Mouse (Mus musculus): ENCODE results near the gene Tsc22d4.
"Not testable (repeated sequence)": the region's sequence is repeated elsewhere in the genome, so short reads cannot be mapped to it uniquely, and the experiment has no call there.

The Tsc22d4 gene

DNA sequence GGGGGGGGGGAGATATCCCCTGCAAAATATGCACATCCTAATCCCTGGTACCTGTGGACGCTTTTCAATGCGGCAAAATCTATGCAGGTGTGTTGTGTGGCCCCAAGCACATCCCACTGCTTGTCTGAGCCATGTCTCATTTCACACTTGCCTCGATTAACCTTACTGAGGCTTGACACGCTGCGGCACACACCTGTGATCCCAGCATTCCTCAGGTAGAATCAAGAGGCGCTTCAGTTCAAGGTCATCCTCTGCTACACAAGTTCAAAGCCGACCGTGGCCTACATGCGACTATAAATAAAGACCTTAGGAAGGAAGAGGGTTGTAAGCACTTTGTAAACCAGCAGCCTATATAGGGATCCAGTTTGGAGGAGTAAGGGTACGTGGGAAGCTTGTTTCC, 3.5 kb upstream of the Tsc22d4 start:
- DNase-seq: no peak

DNA sequence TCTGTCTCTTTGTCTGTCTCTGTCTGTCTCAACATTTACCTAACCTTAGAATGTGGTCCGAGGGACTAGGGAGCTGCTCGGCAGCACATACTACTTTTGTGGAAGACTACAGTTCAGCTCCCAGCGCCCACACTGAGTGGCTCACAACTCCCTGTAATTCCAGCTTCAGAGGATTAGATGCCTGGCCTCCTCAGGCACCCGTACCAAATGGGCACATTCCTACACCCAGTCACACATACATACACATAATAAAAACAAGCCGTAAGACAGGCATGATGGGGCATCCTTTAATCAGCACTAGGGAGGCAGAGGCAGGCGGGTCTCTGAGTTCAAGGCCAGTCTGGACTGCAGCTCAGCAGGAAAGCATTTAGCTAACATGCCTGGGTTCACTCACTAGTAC, 2.7 kb upstream of the Tsc22d4 start:
- no peak for DNase-seq

DNA sequence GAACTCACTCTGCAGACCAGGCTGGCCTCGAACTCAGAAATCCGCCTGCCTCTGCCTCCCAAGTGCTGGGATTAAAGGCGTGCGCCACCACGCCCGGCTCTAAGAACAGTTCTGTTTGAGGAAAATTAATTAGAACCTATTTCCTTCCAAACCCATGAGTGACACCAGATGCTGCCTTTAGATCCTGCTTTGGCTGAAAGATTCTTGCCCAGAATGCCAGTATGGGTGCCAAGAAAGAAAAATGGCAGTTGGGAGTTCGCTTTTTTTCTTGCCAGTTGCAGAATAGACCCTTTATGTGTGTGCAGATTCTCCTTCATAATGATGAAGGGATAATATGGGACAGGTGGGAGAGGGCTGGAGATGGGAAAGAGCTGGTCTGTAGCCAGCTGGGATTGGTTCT, 1.3 kb upstream of the Tsc22d4 start:
- no peak for DNase-seq

DNA sequence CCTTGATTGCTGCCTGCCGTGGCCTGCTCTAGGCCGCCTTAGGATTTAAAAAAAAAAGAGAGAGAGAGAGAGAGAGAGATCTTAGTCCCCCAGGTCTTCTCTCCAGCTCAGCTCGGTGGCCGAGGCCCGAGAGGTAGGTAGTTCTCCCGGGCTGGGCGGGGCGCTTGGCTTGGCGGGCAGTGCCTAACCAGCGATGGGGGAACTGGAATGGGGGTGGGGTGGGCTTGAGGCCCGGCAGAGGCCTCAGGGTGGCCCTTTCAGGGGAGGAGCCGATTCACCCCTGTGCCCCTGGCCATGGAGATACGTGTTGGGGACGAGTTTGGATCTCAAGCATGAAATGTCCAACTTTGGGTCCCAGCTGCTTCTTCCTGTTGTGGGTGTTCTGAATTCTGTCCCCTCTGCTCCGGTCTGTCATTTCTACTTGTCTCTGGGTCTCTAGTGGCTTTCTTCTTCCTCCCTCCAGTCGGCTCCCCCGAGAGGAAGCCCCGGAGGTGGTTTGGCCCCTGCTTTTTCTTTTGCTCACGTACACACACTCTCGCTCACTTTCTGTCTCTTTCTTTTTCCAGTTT, 836 bp downstream of the Tsc22d4 start:
- DNase-seq: peak; percentile 62 to 77

DNA sequence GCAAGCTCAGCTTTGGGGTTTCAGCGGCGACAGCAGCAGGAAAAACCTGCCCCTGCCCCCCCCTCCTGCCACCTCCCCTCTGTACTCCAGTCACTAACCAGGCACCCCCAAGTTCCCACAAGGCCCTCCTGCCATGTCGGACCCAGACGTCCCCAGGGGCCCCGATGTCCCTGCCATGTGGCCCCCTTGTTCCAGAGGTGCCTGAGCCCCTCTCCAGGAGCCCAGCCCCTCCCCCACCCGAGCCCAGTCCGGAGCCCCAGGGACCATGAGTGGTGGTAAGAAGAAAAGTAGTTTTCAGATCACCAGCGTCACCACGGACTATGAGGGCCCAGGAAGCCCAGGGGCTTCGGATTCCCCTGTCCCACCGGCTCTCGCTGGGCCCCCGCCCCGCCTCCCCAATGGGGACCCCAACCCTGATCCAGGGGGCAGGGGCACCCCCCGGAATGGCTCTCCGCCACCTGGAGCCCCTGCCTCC, 1.4 kb downstream of the Tsc22d4 start:
- DNase-seq: peak; percentile 66 to 72

DNA sequence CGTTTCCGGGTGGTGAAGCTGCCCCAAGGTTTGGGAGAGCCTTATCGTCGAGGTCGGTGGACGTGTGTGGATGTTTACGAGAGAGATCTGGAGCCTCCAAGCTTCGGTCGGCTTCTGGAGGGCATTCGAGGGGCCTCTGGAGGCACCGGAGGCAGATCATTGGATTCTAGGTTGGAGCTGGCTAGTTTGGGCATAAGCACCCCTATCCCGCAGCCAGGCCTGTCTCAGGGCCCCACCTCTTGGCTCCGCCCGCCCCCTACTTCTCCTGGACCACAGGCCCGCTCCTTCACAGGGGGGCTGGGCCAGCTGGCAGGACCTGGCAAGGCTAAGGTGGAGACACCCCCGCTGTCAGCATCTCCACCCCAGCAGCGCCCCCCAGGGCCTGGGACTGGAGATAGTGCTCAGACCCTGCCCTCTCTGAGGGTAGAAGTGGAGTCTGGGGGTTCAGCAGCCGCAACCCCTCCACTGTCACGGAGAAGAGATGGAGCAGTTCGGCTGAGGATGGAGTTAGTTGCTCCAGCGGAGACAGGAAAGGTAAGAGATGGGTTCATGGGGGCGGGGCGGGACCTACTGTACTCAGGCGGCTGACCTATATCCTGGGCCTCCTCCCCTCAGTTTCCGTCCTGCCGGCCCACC, 1.9 kb downstream of the Tsc22d4 start:
- DNase-seq: peak; percentile 87 to 90

DNA sequence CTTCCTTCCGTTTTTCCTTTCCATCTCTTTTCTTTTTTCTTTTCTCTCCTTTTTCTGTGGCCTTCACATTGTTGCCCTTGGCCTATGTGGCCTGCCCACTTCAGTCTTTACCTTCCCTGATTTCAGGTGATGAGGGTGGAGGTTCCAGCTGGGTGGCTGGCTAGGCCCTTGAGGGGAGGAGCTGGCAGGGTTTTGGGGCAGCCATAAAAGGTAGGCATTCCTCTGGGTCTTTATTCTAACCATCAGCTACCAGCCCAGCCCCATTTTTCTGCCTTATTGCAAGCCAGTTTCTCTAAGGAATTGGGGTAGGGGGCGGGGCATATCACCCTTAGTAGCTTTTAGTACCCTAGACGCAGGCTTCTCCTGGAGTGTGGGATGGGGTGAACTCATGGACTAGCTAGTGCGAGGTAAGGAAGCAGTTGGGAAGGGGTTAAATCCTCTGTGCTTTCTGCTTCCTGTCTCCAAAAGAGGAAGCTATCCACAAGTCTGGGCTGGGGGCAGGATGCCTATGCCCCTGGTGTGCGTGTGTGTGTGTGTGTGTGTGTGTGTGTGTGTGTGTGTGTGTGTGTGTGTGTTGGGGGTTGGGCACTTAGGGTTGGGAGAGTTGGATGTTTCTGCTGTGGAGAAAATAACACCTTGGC, 2.7 kb downstream of the Tsc22d4 start:
- peak; percentile 54 to 59 for DNase-seq

DNA sequence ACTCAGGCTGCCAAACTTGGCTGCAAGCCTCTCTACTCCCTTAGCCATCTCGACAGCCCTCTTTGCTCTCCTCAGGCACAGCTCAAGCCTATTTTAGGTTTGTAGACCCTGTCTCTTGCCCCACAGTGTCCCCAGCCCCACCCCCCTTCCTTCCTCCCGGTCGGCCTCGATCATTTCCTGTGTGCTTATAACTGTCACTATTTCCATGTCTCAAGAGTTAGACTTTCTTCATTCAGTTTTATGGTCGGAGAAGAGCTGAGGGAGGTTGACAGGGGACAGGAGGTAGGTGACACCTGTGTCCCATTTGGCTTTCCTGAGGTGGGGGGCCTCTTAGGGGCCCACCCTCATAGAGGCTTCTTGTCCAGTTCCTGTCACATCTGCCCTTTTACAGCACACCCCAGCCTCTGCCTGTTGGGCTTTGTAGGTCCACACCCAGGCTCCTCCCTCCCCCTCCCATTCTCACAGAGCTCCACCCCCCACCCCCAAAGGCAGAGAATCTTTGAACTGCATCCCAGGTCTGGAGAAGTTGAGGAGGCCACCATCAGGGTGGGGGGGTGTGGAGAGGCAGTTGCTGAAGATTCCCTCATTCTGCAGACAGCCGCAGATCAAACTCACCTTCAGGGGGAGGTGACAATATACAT, 3.8 kb downstream of the Tsc22d4 start:
- DNase-seq: peak; percentile 67 to 75

DNA sequence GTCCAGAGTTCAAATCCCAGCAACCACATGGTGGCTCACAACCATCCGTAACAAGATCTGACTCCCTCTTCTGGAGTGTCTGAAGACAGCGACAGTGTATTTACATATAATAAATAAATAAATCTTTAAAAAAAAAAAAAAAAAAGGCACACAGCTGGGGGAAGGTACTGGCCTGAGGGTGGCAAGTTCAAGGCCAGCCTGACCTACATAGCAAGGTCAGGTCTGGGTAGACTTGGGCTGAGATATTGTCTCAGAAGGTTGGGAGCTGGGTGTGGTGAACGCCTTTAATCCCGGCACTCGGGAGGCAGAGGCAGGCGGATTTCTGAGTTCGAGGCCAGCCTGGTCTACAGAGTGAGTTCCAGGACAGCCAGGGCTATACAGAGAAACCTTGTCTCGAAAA, 4.7 kb downstream of the Tsc22d4 start:
- not testable (repeated sequence) for DNase-seq

DNA sequence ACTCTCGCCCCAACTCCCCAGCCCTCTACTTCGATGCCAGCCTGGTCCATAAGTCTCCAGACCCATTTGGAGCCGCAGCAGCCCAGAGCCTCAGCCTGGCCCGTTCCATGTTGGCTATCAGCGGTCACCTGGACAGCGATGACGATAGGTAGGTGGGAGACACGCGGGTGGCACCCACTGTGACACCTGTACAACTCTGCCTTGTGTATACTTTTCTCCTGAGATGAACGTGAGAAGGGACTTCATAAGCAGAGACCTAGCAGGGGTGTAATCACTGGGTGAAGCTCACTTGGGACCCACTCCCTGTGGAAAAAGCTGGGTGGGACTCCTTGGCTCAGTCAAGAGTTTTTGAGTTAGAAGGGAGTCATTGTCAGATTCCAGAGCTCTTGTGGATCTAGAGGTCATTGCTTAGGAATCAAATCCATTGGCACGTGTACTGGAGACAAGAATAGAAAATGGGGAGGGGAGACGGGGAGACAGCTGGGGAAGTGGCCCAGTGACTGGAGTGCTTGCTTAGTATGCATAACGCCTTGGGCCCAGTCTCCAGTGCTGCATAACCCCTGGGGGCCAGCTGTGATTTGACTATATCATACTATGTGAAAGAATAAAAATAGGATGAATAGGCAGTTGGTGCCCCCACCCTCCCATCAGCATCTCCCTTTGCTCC, 5.8 kb downstream of the Tsc22d4 start:
- no peak for DNase-seq

DNA sequence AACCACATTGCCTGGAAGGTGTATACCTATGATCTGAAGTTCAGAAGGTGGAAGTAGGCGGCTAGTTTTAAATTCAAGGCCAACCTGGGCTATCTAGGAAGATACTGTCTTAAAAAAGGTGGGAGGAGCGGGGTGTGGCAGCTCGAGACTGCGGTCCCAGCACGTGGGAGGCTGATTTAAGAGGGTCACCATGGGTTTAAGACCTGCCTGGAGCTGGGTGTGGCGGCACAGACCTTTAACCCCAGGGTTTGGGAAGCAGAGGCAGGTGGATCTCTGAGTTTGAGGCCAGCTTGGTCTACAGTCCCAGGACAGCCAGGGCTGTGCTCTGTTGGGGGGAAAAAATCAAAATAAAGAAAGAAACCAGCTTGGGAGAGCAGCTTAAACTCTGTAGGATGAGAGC, 6.5 kb downstream of the Tsc22d4 start:
- DNase-seq: no peak

DNA sequence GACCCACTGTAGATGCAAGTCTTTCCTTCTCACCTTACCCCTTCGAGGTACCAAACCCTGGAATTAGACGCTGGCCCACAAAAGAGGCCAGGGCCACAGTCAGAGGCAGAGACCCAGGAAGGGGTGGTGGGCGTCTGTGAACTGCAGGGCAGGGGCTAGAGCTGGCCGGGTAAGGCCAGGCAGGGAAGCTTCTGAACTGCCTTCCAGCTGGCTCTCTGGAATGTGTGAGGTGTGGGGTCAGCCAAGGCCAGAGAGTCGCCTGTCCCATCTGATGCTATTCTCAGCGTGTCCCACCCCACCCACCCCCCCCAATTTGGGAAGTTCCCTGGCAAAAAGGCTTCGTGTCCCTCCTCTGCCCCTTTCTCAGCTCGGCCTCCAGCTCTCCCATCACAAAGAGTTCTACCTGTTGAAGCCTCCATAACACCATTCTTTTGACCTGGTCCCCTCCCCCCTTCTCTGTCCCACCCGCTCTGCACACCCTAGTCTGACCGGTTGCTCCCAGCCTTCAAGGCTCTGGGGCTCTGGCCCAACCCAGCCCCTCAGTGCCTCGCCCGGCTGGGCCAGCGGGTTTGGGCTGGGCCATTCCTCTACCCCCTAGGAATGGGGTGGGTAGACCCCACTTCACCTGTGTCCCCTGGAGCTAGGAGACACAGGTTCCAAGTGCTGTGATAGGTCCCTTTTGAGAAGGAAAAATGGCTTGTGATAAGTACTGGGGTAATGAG, 7.7 kb downstream of the Tsc22d4 start:
- DNase-seq: no peak

DNA sequence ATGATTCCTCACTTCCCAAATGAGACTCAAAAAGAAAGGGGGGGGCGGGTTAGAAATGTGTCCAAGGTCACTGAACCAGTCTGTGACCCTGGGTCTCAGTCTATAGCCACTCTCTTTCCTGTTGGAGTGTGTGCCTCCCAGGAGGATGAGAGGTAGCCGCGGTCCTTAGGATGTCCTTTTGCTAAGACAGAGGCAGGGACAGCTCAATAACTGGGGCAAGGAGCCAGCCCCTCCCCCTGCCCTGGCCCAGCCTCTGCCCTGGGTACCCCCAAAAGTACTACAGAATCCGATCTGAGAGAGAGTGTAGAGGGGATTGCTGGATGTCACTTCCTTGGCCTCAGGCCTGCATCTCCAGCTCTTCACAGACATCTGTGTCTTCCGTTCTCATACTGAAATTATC, 9.9 kb downstream of the Tsc22d4 start:
- no peak for DNase-seq

DNA sequence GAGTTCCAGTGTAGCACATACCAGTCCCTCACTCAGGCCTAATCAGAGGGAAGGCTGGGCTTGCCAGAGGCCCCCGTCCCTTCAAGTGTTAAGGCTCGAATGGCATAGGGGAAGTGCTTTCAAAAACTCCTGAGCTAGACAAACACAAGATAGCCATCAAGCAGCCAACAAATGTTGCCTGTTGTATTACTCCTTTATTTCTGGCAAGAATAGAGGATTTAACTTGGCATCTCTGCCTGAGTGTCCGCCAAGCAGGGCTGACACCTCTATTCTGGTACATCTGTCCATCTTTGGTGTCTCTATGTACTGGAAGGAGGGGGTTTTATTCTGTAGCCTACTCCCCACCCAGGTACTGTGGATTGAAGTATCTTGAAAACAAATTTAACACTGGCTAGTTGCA, 10.6 kb downstream of the Tsc22d4 start:
- DNase-seq: no peak

DNA sequence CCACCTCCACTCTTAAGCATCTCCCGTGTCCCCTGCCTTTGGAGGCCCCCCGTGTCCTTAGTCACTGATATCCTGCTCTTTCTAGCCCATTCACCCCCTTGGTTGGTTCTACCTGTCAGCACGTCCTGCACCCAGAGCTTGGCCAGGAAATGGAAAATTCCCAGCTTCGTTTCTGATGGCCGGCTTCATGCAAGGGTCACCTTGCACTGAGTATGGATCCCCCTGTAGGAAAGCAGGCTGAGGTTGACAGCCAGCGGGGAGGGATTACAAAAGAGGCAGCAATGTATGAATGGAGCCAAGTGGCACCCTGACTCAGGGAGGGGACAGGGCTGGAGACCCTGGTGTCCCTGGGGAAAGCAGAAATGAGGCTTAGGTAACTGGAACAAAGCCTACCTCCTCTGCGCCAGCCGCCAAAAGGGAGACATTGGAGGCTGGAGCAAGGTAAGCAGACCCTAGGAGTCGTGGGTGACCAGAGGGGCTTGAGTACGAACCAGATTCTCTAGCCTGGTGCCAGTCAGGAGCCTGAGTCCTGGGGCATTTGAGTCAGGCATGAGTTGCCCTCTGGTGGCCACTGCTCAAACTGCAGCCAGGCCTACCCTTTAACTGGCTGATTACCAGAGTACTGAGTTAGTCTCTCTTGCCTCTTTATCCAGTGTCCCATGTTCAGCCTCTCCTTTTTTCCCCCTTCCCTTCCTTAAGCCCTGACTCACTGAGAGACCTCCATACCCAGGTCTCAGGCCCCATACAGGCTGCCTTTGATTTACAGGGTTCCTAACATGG, 11.5 kb downstream of the Tsc22d4 start:
- DNase-seq: peak; percentile 81 to 85

DNA sequence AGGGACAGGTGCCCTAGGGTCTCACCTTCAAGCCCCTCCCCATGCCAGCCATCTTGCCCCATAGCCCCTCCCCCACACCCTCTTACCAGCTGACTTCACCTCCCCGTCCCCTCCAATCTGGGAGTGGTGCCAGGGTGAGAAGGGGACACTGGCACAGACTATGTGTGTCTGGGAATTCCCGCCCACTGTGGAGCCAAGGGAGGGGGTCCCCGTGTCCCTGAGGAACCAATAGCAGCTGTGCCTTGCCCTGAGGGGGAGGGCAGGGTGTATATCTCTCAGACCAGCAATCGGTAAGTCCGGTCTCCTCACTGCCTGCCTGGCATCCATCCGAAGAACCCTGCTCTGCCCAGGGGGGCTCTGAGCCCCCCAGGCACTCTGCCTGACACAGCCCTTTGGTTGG, 12.4 kb downstream of the Tsc22d4 start:
- peak in 1 of 2 experiments; percentile 48 for DNase-seq

DNA sequence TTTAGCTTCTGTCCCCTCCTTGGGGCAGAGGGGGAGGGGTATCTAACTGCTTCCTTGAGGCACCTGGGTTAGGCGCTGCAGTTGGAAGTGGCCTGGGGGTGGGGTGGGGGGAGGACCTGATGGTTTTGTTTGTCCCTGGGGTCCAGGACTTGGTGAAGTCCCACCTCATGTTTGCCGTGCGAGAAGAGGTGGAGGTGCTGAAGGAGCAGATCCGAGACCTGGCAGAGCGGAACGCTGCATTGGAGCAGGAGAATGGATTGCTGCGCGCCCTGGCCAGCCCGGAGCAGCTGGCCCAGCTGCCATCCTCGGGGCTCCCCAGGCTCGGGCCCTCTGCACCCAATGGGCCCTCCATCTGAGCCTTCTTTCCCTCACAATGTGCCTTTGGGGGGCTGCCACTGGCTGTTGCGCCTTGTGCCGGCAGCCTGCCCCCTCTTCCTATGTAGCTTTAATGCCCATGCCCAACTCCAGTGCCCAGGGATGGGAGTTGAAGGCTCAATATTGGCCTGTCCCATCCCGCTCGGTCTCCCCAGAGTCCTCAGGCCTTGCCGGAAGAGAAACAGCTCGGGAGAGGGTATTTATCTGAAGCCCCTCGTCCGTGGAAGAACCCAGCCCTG, 13.5 kb downstream of the Tsc22d4 start:
- no peak for DNase-seq

DNA sequence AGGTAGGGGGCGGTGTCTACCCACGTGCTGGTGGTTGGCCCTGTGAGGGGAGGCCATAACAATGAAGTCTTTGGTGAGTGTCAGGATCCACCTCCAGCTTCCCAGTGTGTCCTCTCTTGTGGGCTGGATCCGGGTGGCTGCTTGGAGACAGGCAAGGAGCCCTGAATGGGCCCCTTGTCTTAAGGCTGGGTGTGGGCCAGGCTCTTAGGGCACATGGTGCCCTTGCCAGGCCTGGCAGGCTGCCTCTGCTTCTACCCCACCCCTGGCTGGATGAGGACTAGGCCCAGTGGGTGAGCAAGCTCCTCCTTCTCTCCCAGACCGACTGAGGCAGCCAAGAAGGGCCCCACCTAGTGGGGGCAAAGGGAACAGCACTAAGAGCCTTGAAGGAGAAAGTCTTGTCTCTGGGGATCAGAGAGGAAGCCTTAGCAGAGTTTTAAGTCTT, 14.5 kb downstream of the Tsc22d4 start:
- DNase-seq: peak; percentile 80 to 82

DNA sequence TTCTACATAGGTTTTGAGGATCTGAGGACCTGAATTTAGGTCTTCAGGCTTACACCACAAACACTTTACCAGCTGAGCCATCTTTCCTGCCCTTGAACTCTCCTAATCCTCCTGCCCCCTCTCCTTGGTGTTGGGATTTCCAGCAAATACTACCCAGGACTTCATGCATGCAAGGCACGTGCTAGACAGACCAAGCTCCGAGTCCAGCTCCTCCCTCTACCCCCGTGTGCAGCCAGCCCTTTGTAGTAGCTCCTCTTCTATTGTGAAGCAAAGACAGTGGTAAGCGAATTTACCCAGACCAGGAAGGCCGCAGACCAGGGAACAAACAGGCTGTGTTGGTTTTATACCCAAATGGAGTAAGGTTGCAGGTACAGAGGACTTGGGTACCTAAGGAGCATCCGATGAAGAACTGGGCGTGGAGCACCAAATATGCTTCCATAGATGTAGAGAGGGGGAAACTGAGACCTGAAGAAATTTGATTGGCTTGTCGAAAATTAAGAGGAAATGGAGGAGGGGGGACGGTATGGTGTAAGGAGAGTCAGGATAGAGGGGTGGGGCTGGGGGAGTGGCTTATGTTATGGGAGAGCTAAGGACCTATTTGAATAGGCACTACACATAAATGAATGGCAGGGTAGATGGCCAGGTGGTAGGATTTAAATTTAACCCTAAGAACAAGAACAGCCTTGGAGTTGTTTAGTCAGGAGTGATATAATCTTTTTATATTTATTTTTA, 19.2 kb downstream of the Tsc22d4 start:
- DNase-seq: no peak

DNA sequence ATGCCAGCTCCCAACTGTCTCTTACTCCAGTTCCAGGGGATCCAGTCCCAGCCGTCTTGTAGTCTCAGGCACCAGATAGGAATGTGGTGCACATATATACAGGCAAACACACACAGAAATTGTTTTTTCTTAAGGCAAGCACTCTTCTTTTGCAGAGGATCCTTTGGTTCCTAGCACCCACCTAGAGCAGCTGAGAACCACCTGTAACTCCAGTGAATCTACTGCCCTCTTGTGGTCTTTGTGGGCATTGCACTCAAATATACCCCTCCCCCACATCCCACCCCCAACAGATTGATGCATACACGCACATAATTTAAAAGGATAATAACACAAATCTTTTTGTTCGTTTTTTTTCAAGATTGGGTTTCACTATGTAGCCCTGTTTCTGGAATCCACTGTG, 20.7 kb downstream of the Tsc22d4 start:
- no peak for DNase-seq

DNA sequence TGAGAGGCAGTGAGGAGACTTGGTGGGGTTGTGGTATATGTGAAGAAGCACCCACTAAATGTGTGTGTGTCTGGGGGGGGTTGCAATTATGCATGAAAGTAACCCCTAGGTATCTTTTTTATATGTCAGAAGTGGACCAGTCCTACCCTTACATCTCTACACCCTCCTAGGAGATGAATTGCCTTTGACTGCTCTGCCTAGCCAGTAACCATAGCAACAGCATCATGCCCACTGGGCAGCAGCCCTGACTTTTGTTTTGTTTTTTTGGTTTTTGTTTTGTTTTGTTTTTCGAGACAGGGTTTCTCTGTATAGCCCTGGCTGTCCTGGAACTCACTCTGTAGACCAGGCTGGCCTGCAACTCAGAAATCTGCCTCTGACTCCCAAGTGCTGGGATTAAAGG, 22.9 kb downstream of the Tsc22d4 start:
- no peak for DNase-seq
